Mouse (Mus musculus) heart, embryonic 11.5 days (tissue): ENCODE measurements around the gene Slmap. TPM values are rescaled to one million over a fixed set of nuclear protein-coding genes. Genes with fewer than 3 reads are reported as not detected.

Source experiments
- ATAC-seq: fragments of 200-750 bp; cut with Nextera tagmentation; replicated peaks from 2 replicates; pipeline ENCODE4 v1.8.0; 2017; ENCODE audit warnings: moderate library complexity; ENCODE audit not compliant: insufficient number of reproducible peaks, low FRiP score, low TSS enrichment
- H3K27ac ChIP-seq: fragments of 300-500 bp; sonication (generic); 2 replicates; pipeline ENCODE4 v1.5.1; 2014; ENCODE audit warnings: mild to moderate bottlenecking, low read depth, low read length
- H3K27me3 ChIP-seq: fragments of 300-500 bp; sonication (generic); 2 replicates; pipeline ENCODE4 v1.6.1; 2014; ENCODE audit warnings: mild to moderate bottlenecking, low read length, mixed read lengths; ENCODE audit not compliant: control insufficient read depth, insufficient read depth
- H3K36me3 ChIP-seq: fragments of 300-500 bp; sonication (generic); 2 replicates; pipeline ENCODE4 v1.6.1; 2014; ENCODE audit warnings: mild to moderate bottlenecking, low read length, moderate library complexity, mixed read lengths; ENCODE audit not compliant: control insufficient read depth, insufficient read depth
- H3K4me1 ChIP-seq: fragments of 300-500 bp; sonication (generic); 2 replicates; pipeline ENCODE4 v1.6.1; 2014; ENCODE audit warnings: low read length; ENCODE audit not compliant: control insufficient read depth, insufficient read depth
- H3K4me2 ChIP-seq: fragments of 300-500 bp; sonication (generic); 2 replicates; pipeline ENCODE4 v1.6.1; 2014; ENCODE audit warnings: mild to moderate bottlenecking, moderate library complexity
- H3K4me3 ChIP-seq: fragments of 300-500 bp; sonication (generic); 2 replicates; pipeline ENCODE4 v1.5.1; 2014; ENCODE audit warnings: low read depth, low read length
- H3K9ac ChIP-seq: fragments of 300-500 bp; sonication (generic); 2 replicates; pipeline ENCODE4 v1.6.1; 2014; ENCODE audit warnings: mild to moderate bottlenecking, low read depth, low read length, moderate library complexity
- H3K9me3 ChIP-seq: fragments of 300-500 bp; sonication (generic); replicated peaks from 2 replicates; pipeline ENCODE4 v1.6.1; 2016; ENCODE audit warnings: low read length; ENCODE audit not compliant: control insufficient read depth
- WGBS: fragments of 180-500 bp; shearing (Covaris S2); extraction: QIAGEN DNeasy Blood & Tissue Kit; methylation state at CpG from one replicate; pipeline ENCODE4 v1.1.7; 2014; ENCODE audit not compliant: insufficient replicate concordance; 5-methylcytosine and 5-hydroxymethylcytosine counted together
- polyA plus RNA-seq: library from polyadenylated mRNA; unstranded; fragments of >200 nt; fragmentation: Nextera tagmentation; extraction: Ambion mirVana; gene quantifications from 2 replicates; pipeline ENCODE4 v1.2.1, GENCODE M21; 2014

Slmap gene
- polyA plus RNA-seq, 1 experiment from 2014 or later, result 76.2 TPM

DNA sequence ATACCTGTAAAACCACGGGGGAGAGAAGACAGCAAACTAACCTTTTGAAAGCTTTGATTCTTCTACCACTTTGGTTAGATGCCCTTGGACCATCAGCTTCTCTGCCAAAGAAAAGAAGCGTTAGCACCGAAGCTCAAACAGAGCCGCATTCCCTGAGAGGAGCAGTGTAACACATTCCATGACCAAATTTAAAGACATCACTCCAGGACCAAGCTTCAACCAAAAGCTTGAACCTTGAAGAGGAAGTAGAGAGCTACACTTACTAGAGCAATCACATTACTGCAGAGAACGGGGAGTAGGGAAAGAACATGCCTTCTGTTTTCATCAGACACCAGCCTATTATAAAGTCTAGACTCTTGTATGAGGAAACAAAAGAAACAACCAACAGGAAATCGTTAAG is 92.2 kb downstream of the Slmap start:
- Histone ChIP-seq H3K36me3 (no peaks in the 10 kb centered on the region), H3K9me3 (no peaks in the 10 kb centered on the region), H3K4me2 (peak overlapping the region; percentile 42; the same call in 1 of the 2 replicates), H3K27me3 (no peaks in the 10 kb centered on the region), H3K4me3 (peak overlapping the region; percentile 24), H3K4me1 (peaks cover 16% of the 10 kb centered on the region), H3K27ac (peak overlapping the region; percentile 50), H3K9ac (no peak overlapping the region)
- no peak for ATAC-seq
- WGBS, result 50% methylated on average over 6 of the region's 6 CpGs

- Histone ChIP-seq H3K36me3 (0 out of 2 replicates have a peak, but pooled peaks cover 2% of the 10 kb centered on the region), H3K4me2 (peak overlapping the region; percentile 55), H3K27me3 (no peaks in the 10 kb centered on the region), H3K27ac (peak overlapping the region; percentile 82), H3K4me3 (peak overlapping the region; percentile 34), H3K9me3 (no peaks in the 10 kb centered on the region), H3K4me1 (peaks cover 11% of the 10 kb centered on the region), H3K9ac (peak overlapping the region; percentile 63)
- WGBS, result 67% methylated on average over 2 of the region's 2 CpGs
- no peak for ATAC-seq
Measured at GRCm38 (mm10) chr14:26441041-26441812, 93.5 kb downstream of the Slmap start.

GRCm38 (mm10) chr14:26439996-26440395 is 94.7 kb downstream of the Slmap start:
- no peak for ATAC-seq
- Histone ChIP-seq H3K36me3 (peaks cover 2% of the 10 kb centered on the region; the same call in 1 of the 2 replicates), H3K4me1 (peaks cover 11% of the 10 kb centered on the region), H3K27me3 (no peaks in the 10 kb centered on the region), H3K9ac (no peak overlapping the region), H3K4me3 (no peak overlapping the region), H3K4me2 (no peak overlapping the region), H3K9me3 (no peaks in the 10 kb centered on the region), H3K27ac (no peak overlapping the region)

DNA sequence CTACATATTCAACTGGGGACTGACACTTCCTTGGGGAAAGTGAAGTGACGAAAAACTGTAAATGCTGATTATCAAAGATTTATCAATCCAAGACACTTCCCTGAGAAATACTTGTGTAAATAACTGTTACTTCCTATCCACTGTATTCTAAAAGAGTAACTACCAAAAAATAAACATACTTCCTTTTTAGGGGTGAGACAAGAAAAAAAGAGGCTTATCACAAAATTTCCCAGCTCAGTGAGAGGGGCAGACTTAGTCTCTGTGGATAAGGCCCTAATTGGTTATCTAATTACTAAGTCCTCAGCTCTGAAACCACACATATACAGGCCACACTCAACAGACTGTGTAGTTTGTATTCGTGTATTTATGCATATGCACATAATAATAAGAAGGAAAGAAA is 97.0 kb downstream of the Slmap start:
- peaks cover 2% of the 10 kb centered on the region; the same call in 1 of the 2 replicates for H3K36me3 ChIP-seq
- WGBS, result 66% methylated on average over 2 of the region's 2 CpGs

GRCm38 (mm10) chr14:26436304-26436703 is 98.4 kb downstream of the Slmap start:
- no peak overlapping the region for H3K27ac ChIP-seq
- H3K4me1 ChIP-seq, result peaks cover 11% of the 10 kb centered on the region
- H3K4me3 ChIP-seq, result no peak overlapping the region
- H3K9me3 ChIP-seq, result no peaks in the 10 kb centered on the region
- H3K27me3 ChIP-seq, result no peaks in the 10 kb centered on the region
- H3K9ac ChIP-seq, result no peak overlapping the region
- peaks cover 2% of the 10 kb centered on the region for H3K36me3 ChIP-seq
- ATAC-seq, result no peak
- H3K4me2 ChIP-seq, result no peak overlapping the region

More for the DNA sequence above, 97.0 kb downstream of the Slmap start:
- no peak for ATAC-seq
- no peaks in the 10 kb centered on the region for H3K27me3 ChIP-seq
- no peak overlapping the region for H3K4me2 ChIP-seq
- no peak overlapping the region for H3K9ac ChIP-seq
- H3K9me3 ChIP-seq, result no peaks in the 10 kb centered on the region
- H3K4me3 ChIP-seq, result no peak overlapping the region
- peak overlapping the region; percentile 64; the same call in 1 of the 2 replicates for H3K27ac ChIP-seq
- peaks cover 11% of the 10 kb centered on the region for H3K4me1 ChIP-seq

- 87% methylated on average over 2 of the region's 2 CpGs for WGBS
- no peak overlapping the region for H3K4me2 ChIP-seq
- no peak overlapping the region for H3K4me3 ChIP-seq
- no peak for ATAC-seq
- no peaks in the 10 kb centered on the region; the same call in none of the 2 replicates for H3K36me3 ChIP-seq
- H3K27ac ChIP-seq, result no peak overlapping the region
- H3K4me1 ChIP-seq, result no peaks in the 10 kb centered on the region
- H3K9me3 ChIP-seq, result no peaks in the 10 kb centered on the region
- H3K27me3 ChIP-seq, result no peaks in the 10 kb centered on the region
- H3K9ac ChIP-seq, result no peak overlapping the region
Measured at GRCm38 (mm10) chr14:26432320-26432719, 102.4 kb downstream of the Slmap start.

DNA sequence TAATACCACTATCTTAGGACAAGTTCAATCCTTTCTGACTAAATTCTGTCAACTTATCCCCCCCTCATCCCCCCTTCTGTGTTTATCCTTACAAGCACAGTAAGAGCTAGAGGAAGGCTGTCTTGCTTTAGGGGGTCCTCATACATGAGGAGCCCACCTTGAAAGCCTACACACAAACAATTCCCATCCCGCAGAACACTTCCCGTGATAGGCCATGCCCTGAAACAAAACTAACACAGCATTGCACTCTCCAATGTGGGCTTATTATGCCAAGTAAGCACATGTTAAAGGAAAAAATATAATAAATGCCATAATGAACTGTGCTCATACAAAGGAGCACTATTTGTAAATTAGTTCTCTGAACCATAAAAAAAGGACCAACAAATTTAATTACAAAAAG is 102.8 kb downstream of the Slmap start:
- Histone ChIP-seq H3K4me2 (no peak overlapping the region), H3K4me1 (no peaks in the 10 kb centered on the region), H3K27me3 (no peaks in the 10 kb centered on the region), H3K4me3 (no peak overlapping the region), H3K9ac (no peak overlapping the region), H3K27ac (no peak overlapping the region), H3K9me3 (no peaks in the 10 kb centered on the region), H3K36me3 (no peaks in the 10 kb centered on the region; the same call in none of the 2 replicates)
- ATAC-seq, result no peak
- 93% methylated on average over 2 of the region's 2 CpGs for WGBS

GRCm38 (mm10) chr14:26420231-26420630 is 114.5 kb downstream of the Slmap start:
- no peaks in the 10 kb centered on the region for H3K4me1 ChIP-seq
- H3K36me3 ChIP-seq, result peaks cover 17% of the 10 kb centered on the region
- no peak overlapping the region for H3K4me3 ChIP-seq
- no peak overlapping the region for H3K27ac ChIP-seq
- H3K27me3 ChIP-seq, result no peaks in the 10 kb centered on the region
- H3K9me3 ChIP-seq, result no peaks in the 10 kb centered on the region
- no peak for ATAC-seq
- H3K9ac ChIP-seq, result no peak overlapping the region
- 67% methylated on average over 2 of the region's 2 CpGs for WGBS
- no peak overlapping the region for H3K4me2 ChIP-seq

- no peak overlapping the region for H3K9ac ChIP-seq
- no peak overlapping the region for H3K4me3 ChIP-seq
- H3K9me3 ChIP-seq, result no peaks in the 10 kb centered on the region
- no peaks in the 10 kb centered on the region for H3K27me3 ChIP-seq
- no peaks in the 10 kb centered on the region for H3K4me1 ChIP-seq
- H3K27ac ChIP-seq, result no peak overlapping the region
- no peak overlapping the region for H3K4me2 ChIP-seq
- 74% methylated on average over 5 of the region's 5 CpGs for WGBS
- no peak for ATAC-seq
- peaks cover 8% of the 10 kb centered on the region for H3K36me3 ChIP-seq
Measured at GRCm38 (mm10) chr14:26417956-26418355, 116.8 kb downstream of the Slmap start.
